Mouse (Mus musculus): Measurements from ENCODE around the gene Ddah1.

GRCm38 (mm10) chr3:145799365-145799764 lies 40.9 kb downstream of the Ddah1 start:
- TF ChIP-seq CTCF (IDR thresholded peaks at IDR 0.05; ENCODE audit: low read depth) (no peak), EP300 (IDR thresholded peaks at IDR 0.05; ENCODE audit: low read depth) (no peak)

Measured in heart, postnatal 0 days (tissue).